Mouse (Mus musculus) megakaryocyte, embryonic 14.5 days (primary cell): ENCODE data around the gene Npsr1. TPM values are rescaled to one million over a fixed set of nuclear protein-coding genes. Genes with fewer than 3 reads are reported as not detected.

ENCODE experiments used
- H3K27me3 ChIP-seq: replicated peaks from 2 replicates; pipeline ENCODE3; 2012; ENCODE audit warnings: inconsistent platforms
- H3K36me3 ChIP-seq: replicated peaks from 2 replicates; pipeline ENCODE3; 2012; ENCODE audit warnings: low read length, inconsistent platforms, mixed read lengths
- H3K4me1 ChIP-seq: 2 replicates; pipeline ENCODE4 v1.6.1; 2012; ENCODE audit warnings: inconsistent platforms
- H3K4me3 ChIP-seq: replicated peaks from 2 replicates; pipeline ENCODE3; 2012; ENCODE audit warnings: moderate library complexity, mild to moderate bottlenecking, inconsistent platforms
- H3K9me3 ChIP-seq: 2 replicates; pipeline ENCODE4 v1.6.1; 2012; ENCODE audit warnings: inconsistent platforms
- FLI1 ChIP-seq: IDR thresholded peaks from 2 replicates; pipeline ENCODE4 v1.6.1; 2012; ENCODE audit warnings: low read length, inconsistent platforms, mixed read lengths
- GATA1 ChIP-seq: IDR thresholded peaks from 3 replicates; pipeline ENCODE4 v1.6.1; 2012; ENCODE audit warnings: mixed read lengths, low read length, inconsistent platforms, borderline replicate concordance
- polyA plus RNA-seq: library from polyadenylated mRNA; stranded (reverse); fragments of >175 nt; gene quantifications from 2 replicates; pipeline ENCODE4 v1.2.3, GENCODE M21; 2012; ENCODE audit warnings: low replicate concordance; ENCODE audit not compliant: insufficient read depth

The Npsr1 gene
- polyA plus RNA-seq: not detected in 2 replicates

DNA sequence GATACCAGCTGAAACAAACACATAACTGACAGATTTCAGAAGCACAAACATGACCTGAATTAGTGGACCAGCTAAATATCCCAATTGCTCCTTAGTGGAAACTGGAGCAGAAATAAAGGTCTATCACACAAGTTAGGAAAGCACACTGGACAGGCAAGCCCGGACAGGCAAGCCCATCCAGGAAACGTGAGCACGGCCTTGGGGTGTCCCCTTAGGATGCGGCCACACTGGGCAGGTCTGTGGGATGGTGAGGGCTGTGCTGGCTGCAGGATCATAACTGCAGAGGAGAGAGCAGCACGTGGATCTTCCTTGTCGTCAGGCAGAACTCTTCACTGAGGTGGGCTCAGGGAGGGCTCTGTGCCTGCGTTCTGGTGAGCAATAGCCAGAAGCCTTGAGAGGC is at the start of gene Npsr1:
Gene Npsr1, plus strand, starts transcription at position 301 of the 400 bp plus-strand sequence.
- H3K4me1 ChIP-seq: peaks cover 9% of the 10 kb centered on the region
- no peaks in the 10 kb centered on the region for H3K36me3 ChIP-seq
- TF ChIP-seq FLI1: no peak
- no peak for TF ChIP-seq GATA1
- H3K4me3 ChIP-seq: no peak within 1 kb of the TSS
- H3K27me3 ChIP-seq: peaks cover 5% of the 10 kb centered on the region
- H3K9me3 ChIP-seq: 0 out of 2 replicates have a peak, but pooled peaks cover 5% of the 10 kb centered on the region

DNA sequence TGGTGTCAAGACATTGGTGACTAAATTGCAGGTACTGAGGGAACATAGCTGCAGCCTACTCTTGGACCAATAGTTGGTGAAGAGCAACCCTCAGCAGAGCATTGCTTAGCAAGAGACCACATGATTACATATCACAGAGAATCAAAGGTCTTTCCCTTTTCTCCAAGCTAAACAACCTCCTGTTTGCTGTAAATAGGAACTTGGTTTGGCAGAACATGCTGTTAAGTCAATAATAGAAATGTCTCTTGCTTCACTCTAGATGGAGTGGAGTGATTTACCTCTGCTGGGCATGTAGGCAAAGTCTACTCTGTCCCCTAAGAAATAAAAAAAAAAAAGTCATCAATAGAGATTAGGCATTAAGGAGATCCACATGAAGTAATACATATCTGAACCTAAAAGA is 46.3 kb upstream of the Npsr1 start:
- H3K36me3 ChIP-seq: no peaks in the 10 kb centered on the region
- no peak overlapping the region for H3K4me3 ChIP-seq
- H3K27me3 ChIP-seq: no peaks in the 10 kb centered on the region
- no peak for TF ChIP-seq FLI1
- TF ChIP-seq GATA1: no peak
- H3K4me1 ChIP-seq: no peaks in the 10 kb centered on the region
- peaks cover 4% of the 10 kb centered on the region; the same call in 1 of the 2 replicates for H3K9me3 ChIP-seq

DNA sequence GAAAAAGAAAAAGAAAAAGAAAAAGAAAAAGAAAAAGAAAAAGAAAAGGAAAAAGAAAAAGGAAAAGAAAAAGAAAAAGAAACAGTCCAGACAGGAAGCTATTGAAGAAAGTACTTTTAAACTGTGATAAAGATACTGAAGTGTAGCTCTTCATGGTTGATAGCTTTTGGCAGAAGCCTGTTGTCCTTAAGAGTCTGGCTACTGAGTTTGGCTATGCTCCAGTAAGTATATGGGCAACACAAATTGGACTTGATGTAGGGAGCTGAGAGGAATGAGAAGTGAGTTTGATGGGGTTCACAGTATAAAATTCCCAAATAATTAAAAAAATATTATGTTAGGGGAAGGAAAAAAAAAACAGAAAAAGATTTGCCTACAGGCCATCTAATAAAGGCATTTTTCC is 34.5 kb upstream of the Npsr1 start:
- Histone ChIP-seq H3K27me3 (no peaks in the 10 kb centered on the region), H3K4me3 (no peak overlapping the region), H3K36me3 (no peaks in the 10 kb centered on the region), H3K4me1 (no peaks in the 10 kb centered on the region), H3K9me3 (peaks cover 4% of the 10 kb centered on the region; the same call in 1 of the 2 replicates)
- TF ChIP-seq FLI1: no peak
- no peak for TF ChIP-seq GATA1

DNA sequence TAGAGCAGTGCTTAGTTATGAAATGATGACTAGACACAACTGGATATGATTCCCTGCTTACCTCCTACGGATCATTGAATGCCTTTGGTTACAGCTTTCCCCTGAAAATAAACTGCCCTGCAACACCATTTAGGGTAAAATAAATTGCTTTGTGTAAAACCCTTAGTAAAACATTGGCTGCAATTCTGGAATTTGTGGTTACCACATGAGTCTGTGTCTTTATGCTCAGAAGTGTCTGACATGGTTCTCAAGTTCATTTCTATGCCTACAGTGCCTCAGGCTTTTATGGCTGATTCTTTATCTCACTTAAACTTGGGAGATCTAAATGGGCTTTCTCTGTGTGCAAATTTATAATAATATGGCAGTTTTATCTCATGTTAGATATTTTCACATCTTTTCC is 26.1 kb upstream of the Npsr1 start:
- H3K36me3 ChIP-seq: no peaks in the 10 kb centered on the region
- TF ChIP-seq GATA1: no peak
- TF ChIP-seq FLI1: no peak
- H3K4me1 ChIP-seq: no peaks in the 10 kb centered on the region
- no peaks in the 10 kb centered on the region for H3K27me3 ChIP-seq
- no peaks in the 10 kb centered on the region for H3K9me3 ChIP-seq
- no peak overlapping the region for H3K4me3 ChIP-seq

DNA sequence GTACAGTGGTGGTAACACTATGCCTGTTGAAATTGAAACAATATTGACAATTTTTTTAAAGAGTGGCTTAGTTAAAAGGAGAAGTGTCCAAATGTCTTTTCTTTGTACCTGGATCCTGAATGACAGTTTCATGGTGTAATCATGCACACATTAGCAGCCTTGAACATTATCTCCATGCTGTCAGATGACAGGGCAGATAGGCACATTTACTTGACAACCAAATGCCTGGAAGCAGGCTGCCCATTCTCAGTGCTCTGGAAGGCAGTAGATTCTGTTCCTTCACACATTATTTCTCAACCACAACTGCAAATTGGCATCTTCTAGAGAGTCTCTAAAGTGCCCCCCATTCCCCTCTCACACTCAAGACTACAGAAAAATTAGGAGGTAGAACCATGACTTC is 20.2 kb upstream of the Npsr1 start:
- no peak overlapping the region for H3K4me3 ChIP-seq
- H3K36me3 ChIP-seq: no peaks in the 10 kb centered on the region
- TF ChIP-seq GATA1: no peak
- TF ChIP-seq FLI1: no peak
- no peaks in the 10 kb centered on the region for H3K9me3 ChIP-seq
- no peaks in the 10 kb centered on the region for H3K27me3 ChIP-seq
- H3K4me1 ChIP-seq: no peaks in the 10 kb centered on the region

DNA sequence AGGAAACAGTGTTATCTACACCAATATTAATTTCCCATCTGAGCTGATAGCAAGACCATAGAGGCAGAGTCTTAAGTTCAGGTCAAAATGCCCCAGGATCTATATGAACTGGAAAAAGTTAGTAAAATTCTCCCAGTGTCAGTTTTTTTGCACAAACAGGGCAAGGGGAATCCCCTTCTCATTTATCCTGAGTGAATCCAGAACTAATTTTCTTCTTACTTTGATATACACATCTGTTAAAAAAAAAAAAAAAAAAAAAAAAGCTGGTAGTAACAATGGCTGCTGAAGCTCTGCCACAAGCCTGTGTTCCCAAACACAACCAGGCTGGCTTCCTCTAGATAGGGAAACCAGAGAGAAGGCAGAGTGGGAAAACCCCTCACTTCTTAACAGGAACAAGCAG is 5.9 kb upstream of the Npsr1 start:
- Histone ChIP-seq H3K27me3 (no peaks in the 10 kb centered on the region), H3K4me3 (no peak overlapping the region), H3K4me1 (peaks cover 19% of the 10 kb centered on the region), H3K9me3 (no peaks in the 10 kb centered on the region), H3K36me3 (no peaks in the 10 kb centered on the region)
- TF ChIP-seq FLI1: no peak
- no peak for TF ChIP-seq GATA1

DNA sequence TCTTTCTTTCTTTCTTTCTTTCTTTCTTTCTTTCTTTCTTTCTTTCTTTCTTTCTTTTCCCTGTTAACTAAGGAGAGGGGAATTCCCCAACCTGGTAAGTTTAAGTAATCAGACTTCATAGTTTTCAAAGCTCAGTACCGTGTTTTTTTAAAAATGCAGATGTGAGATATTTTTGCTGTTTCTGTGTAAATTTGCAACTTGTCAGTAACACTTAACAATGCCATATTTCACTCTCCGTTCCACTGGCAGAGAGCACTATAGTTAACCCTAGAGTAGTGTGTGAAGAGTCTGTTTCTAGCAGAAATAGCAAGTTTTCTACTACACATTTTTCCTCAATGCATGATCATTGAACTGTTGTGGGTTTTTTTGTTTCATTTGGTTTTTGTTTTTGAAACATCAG is 730 bp downstream of the Npsr1 start:
- Histone ChIP-seq H3K27me3 (peaks cover 5% of the 10 kb centered on the region), H3K36me3 (no peaks in the 10 kb centered on the region), H3K9me3 (0 out of 2 replicates have a peak, but pooled peaks cover 5% of the 10 kb centered on the region), H3K4me1 (peaks cover 9% of the 10 kb centered on the region), H3K4me3 (no peak overlapping the region)
- TF ChIP-seq FLI1 (no peak), GATA1 (no peak)

DNA sequence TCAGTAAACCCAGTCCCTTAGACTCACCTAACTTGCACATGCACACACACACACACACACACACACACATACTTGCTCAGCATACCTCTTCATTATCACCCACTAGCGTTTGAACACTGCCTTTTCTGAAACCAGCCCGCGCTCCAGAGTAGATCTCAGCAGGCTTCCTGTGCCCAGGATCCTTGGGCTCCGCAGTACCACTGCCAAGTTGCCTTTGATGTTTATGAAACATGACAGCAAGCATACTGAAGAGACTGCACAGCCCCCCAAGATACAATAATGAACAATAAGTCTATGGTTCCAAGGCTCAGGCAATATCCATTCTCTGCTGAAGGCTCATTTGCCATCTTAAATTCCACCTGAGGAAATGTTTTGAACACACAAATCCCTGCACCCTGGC is 1.8 kb downstream of the Npsr1 start:
- Histone ChIP-seq H3K27me3 (peaks cover 5% of the 10 kb centered on the region), H3K36me3 (no peaks in the 10 kb centered on the region), H3K4me1 (peaks cover 9% of the 10 kb centered on the region), H3K9me3 (peaks cover 8% of the 10 kb centered on the region; the same call in 1 of the 2 replicates), H3K4me3 (no peak overlapping the region)
- TF ChIP-seq GATA1: no peak
- TF ChIP-seq FLI1: no peak

DNA sequence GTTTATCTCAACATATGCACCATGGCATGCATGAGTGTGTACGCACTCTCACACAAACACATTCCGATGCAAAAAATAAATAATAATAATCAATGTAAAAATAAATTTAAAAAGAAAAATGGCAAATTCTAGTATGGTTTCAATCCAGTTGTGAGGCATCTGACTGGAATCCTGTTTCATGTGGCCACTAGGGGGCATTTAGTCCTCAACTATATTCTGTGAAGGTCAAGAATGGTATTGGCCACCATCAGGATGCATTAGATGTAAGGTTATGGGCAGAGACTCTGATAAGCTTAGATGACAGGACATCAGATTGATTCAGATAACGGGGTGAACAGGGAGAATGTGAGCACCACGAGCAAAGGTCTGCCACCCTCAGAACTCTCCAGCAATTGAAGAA is 21.6 kb downstream of the Npsr1 start:
- Histone ChIP-seq H3K4me1 (no peaks in the 10 kb centered on the region), H3K9me3 (no peaks in the 10 kb centered on the region), H3K27me3 (peaks cover 1% of the 10 kb centered on the region), H3K4me3 (no peak overlapping the region), H3K36me3 (no peaks in the 10 kb centered on the region)
- TF ChIP-seq FLI1: no peak
- no peak for TF ChIP-seq GATA1

DNA sequence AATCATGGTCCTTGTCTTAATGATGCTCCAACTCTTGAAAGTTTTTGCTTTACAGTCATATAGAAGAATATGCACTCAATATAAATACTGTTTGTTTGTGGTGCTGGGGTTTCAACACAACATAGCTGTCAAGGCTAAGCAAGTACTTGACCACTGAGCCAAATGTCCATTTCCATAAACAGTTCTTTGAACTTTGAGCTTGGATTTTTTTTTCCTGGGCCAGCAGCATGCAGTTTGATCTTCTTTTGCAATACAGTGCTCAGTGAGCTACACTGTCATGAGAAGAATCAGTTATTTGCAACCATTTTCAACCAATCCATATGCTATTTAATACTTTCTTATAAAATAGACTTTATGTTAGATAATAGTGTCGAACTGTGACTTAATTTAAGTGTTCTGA is 35.3 kb downstream of the Npsr1 start:
- no peak for TF ChIP-seq GATA1
- no peak for TF ChIP-seq FLI1
- H3K36me3 ChIP-seq: no peaks in the 10 kb centered on the region
- no peak overlapping the region for H3K4me3 ChIP-seq
- H3K4me1 ChIP-seq: peaks cover 8% of the 10 kb centered on the region; the same call in 1 of the 2 replicates
- no peaks in the 10 kb centered on the region for H3K9me3 ChIP-seq
- no peaks in the 10 kb centered on the region for H3K27me3 ChIP-seq

DNA sequence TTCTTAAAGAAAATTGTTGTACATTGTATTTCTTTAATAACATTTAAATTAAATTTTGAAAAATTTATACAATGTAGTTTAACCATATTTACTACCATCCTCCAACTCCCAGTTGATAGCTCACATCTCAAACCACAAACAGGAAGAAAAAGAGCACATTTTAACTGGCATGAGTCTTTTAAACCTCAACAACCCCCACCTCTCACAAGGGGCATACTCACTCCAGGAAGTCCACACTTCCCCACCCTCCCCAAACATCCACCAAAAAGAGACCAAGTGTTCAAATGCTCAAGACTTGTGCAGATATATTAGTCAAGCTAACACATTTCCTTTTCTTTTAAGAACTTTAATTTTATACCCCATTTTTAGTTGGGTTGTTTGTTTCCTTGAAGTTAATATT is 38.6 kb downstream of the Npsr1 start:
- TF ChIP-seq GATA1 (no peak), FLI1 (no peak)
- no peaks in the 10 kb centered on the region for H3K36me3 ChIP-seq
- peaks cover 15% of the 10 kb centered on the region; the same call in 1 of the 2 replicates for H3K4me1 ChIP-seq
- no peaks in the 10 kb centered on the region for H3K27me3 ChIP-seq
- H3K4me3 ChIP-seq: no peak overlapping the region
- H3K9me3 ChIP-seq: no peaks in the 10 kb centered on the region
